Mouse (Mus musculus): ENCODE data around the gene Timp1. TPM values are rescaled to one million over a fixed set of nuclear protein-coding genes. Genes with fewer than 3 reads are reported as not detected.

Timp1 gene
- polyA plus RNA-seq (2012; rRNA removed; ENCODE audit: low replicate concordance), result 16.7 and 20.6 TPM in 2 replicates

DNA sequence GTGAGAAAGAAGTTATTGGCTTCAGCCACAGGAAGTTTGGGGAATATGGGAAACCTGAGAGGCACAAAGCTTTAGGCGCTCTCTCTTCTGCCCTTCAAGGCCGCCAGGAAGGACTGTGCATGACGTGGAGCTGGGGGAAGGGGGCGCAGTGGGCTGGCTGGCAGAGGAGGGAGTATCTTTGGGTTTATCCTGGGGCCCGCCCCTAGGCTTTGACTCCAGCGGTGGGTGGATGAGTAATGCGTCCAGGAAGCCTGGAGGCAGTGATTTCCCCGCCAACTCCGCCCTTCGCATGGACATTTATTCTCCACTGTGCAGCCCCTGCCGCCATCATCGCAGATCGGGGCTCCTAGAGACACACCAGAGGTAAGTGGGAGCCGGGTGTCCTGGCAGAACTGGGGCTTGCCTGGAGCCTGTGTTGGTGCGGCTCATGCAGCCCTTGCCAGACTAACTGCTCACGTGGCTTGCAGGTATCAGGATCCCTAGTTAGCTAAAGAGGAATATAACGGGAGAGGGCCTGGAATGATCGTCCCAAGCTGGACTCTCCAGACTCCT is at the start of gene Timp1:
Gene Timp1, plus strand, starts transcription at position 205 of the 552 bp plus-strand sequence.

DNA sequence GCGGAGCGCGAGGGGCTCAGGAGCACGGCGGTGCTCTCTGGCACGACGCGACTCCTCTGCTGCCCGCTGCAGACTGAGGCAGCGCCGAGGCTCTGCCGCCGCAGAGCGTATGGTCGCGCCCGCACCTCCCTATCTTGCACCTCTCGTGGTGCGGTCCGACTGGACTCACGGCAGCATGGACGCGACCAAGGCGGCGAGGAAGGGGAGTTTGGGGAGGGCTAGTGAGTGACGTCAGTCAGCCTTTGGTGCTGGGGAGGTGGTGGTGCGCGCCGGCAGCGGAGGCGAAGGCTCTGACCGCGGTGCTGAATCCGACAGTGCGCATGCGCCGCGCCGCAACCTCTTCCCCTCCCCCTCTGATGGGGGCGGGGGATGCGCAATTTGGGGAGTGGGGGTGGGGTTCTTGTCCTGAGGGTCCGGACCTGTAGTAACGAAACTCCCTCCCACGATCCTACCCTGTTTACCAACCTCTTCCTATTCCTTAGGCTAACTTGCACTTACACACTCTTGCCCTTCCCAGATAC is 50.9 kb downstream of the Timp1 start, which contains the start of gene Syn1:
Gene Syn1, minus strand, starts transcription at position 161 of the 521 bp plus-strand sequence.

Other genes starting within 250 kb of the Timp1 start
- 321 and 361 TPM in 2 replicates for gene Uba1, start 211.8 kb upstream of the Timp1 start, polyA plus RNA-seq (2012; rRNA removed; ENCODE audit: low replicate concordance)
- gene Cdk16, start 182.2 kb upstream of the Timp1 start, polyA plus RNA-seq (2012; rRNA removed; ENCODE audit: low replicate concordance), result 189 and 255 TPM in 2 replicates
- 9.8 and 13.5 TPM in 2 replicates for gene Usp11, start 166.3 kb upstream of the Timp1 start, polyA plus RNA-seq (2012; rRNA removed; ENCODE audit: low replicate concordance)
- 201 and 218 TPM in 2 replicates for gene Araf, start 72.4 kb upstream of the Timp1 start, polyA plus RNA-seq (2012; rRNA removed; ENCODE audit: low replicate concordance)
- gene Syn1, start 50.8 kb downstream of the Timp1 start, polyA plus RNA-seq (2012; rRNA removed; ENCODE audit: low replicate concordance), result 0.57 and 0.86 TPM in 2 replicates
- 92.4 and 130 TPM in 2 replicates for gene Cfp, start 61.4 kb downstream of the Timp1 start, polyA plus RNA-seq (2012; rRNA removed; ENCODE audit: low replicate concordance)
- gene Elk1, start 80.4 kb downstream of the Timp1 start, polyA plus RNA-seq (2012; rRNA removed; ENCODE audit: low replicate concordance), result 18.1 and 24.6 TPM in 2 replicates
- 9.7 and 28.4 TPM in 2 replicates for gene Uxt, start 91.9 kb downstream of the Timp1 start, polyA plus RNA-seq (2012; rRNA removed; ENCODE audit: low replicate concordance)
- gene Zfp182, start 192.2 kb downstream of the Timp1 start, polyA plus RNA-seq (2012; rRNA removed; ENCODE audit: low replicate concordance), result 0.65 and 1.9 TPM in 2 replicates
- not detected in 2 replicates for gene Spaca5, start 198.2 kb downstream of the Timp1 start, polyA plus RNA-seq (2012; rRNA removed; ENCODE audit: low replicate concordance)
- gene Zfp300, start 219.4 kb downstream of the Timp1 start, polyA plus RNA-seq (2012; rRNA removed; ENCODE audit: low replicate concordance), result 0.19 and 0.22 TPM in 2 replicates
- gene Ssxa1, start 245.7 kb downstream of the Timp1 start, polyA plus RNA-seq (2012; rRNA removed; ENCODE audit: low replicate concordance), result not detected in 2 replicates

Data from mammary gland, adult 2 months (tissue).